Mouse (Mus musculus) ovary, postnatal 36 days (tissue): ENCODE measurements at regions not wholly inside any gene's neighbourhood (a gene's known extent, or its start where the extent isn't known, plus 50 kb on each side); places are given as distances from the start of the nearest gene placed in this dataset.

Source experiments
- DNase-seq: peaks from one replicate; pipeline ENCODE4 v3.0.0; 2022; ENCODE audit warnings: low spot score, mixed read lengths

DNA sequence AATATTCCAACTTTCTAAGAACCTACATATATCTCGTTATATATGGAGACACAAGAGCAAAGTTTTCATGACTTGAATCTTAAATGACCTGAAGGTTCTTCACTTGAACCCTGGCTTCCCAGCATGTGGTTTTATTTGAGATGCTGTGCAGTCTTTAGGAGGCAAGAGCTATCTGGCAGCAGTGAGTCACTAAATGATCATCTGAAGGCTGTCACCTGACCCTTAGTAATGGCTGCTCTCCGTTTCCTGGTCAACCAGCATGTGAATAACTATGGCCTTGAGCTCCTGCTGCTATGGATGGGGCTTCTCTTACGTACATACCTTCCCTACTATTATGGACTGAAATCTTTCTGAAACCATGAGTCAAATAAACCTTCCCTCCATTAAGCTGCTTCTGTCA, 149.8 kb upstream of the Zpld1 start:
- no peak for DNase-seq

- no peak for DNase-seq
Observed at GRCm38 (mm10) chr16:55442821-55443581, 145.2 kb upstream of the Zpld1 start.

DNA sequence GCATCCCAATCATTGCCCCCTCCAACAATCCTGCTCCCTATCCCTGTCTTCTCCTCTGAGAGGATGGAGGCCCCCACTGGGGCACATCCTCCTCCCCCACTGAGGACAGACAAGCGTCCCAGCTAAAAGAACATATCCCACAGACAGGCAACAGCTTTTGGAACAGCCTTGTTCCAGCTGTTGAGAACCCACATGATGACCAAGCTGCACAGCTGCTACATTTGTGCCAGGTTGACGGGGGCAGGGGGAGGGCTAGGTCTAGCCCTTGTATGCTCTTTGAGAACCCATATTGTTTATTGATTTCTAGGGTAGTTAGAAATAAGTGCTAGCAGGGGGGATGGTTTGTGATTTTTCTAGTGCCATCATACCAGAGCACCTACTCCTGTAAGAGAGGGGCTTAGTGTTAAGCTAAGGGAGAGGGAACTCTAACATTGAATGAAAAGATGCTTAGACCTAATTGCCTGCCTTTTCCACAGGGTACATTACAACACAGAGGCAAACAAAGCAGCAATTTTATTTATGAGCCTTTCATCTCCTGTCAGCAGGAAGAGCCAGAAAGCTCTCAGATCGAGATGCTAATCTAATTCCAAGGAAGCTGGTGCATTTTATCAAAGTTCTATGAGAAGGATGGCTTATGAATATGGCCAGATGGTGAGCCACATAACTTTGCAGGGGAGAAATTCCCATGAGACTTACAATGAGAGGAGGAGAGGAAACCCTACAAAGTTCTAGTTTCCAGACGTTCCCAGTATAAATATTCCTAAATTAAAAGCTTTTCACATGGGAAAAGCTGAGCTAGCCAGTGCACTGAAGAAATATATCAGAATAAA, 137.6 kb upstream of the Zpld1 start:
- DNase-seq: no peak

GRCm38 (mm10) chr16:55421569-55422342, 124.0 kb upstream of the Zpld1 start:
- no peak for DNase-seq

- DNase-seq: no peak
Observed at GRCm38 (mm10) chr16:55420876-55421568, 123.2 kb upstream of the Zpld1 start.

GRCm38 (mm10) chr16:55418871-55419270, 121.1 kb upstream of the Zpld1 start:
- no peak for DNase-seq

DNA sequence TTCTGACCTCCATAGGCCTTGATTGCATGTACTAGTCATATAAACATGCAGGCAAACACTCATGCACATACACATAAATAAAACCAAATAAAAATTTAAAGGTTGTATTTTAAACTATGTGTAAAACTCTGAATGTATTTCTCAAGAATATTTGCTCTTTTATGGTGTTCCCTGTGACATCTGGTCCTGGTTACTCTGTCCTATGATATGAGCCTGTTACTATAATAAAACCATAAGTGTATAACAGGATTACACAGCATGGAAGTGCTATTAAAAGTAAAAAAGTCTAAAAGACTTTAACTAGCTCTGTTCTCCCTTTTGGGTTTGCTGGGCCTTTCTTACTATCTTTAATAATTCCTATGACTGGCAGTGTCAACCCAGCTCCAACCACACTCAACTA, 103.0 kb upstream of the Zpld1 start:
- DNase-seq: no peak

DNA sequence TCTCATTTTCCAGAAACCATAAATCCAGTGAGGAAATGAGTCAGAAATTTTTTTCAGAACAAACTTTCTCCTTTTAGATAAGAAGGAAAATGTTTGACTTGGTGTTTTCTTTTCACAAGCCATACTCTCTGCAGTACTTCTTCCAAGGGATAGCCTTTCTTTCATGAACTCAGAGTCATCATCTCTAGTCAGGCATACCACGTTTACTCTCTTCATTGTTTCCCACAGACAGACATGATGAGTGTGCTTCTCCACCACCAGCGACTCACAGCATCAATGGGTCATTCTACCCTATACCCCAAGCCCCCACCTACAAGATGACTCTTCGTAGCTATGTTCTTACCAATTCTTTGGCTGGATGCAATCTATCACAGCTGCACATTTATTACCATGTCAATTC, 97.1 kb upstream of the Zpld1 start:
- no peak for DNase-seq

GRCm38 (mm10) chr16:55390400-55390799, 92.6 kb upstream of the Zpld1 start:
- no peak for DNase-seq

- no peak for DNase-seq
Observed at GRCm38 (mm10) chr16:55379996-55380395, 82.2 kb upstream of the Zpld1 start.

DNA sequence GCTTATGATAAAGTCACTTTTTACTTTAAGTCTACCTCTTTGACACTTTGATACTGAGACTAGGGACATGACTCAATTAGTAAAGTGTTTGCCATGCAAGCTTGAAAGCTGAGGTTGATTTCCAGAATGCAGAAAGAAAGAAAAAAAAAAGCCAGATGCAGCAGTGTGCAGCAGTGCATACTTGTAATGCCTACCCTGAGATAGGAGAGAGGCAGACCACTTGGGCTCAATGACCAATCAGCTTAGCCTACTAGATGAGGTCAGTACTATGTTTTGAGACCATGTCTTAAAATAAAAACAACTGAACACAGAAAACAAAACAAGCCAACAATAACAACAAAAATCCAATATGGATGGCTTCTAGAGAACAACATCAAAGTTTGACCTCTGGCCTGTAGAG, 81.4 kb upstream of the Zpld1 start:
- no peak for DNase-seq

DNA sequence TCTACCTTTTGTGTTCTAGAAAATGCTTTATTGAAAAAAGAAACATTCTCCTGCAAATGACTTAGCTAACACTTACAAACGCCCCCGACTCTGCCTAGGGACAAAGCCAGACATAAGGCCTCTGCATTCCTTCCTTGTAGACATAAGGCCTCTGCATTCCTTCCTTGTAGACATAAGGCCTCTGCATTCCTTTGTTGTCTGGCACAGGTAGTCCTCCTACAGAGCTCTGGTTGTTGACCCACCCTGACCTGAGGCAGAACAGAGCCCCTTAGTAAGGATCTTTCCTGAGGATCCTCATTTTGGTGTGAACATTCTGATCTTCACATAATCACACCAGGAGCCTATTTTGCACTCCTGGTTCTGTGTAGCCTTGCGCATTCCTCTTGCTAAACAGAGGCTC, 80.9 kb upstream of the Zpld1 start:
- no peak for DNase-seq

DNA sequence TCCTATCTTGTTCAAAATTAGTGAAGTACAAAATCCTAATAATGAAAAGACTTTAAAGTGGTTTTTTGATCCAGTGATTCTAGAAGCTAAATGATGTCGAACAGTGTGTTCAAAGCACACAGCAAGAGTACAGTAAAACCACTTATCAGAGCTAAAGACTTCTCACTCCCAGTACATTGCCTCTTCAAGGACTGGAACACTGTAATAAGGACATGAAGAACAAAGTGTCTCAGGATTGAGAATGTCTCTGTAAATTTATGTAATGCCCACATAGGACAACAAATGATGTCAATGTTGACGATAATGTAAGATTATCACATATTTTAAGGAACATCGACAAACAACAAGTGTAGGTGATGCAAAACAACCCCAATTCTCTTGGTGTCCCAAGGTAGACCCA, 78.1 kb upstream of the Zpld1 start:
- no peak for DNase-seq

DNA sequence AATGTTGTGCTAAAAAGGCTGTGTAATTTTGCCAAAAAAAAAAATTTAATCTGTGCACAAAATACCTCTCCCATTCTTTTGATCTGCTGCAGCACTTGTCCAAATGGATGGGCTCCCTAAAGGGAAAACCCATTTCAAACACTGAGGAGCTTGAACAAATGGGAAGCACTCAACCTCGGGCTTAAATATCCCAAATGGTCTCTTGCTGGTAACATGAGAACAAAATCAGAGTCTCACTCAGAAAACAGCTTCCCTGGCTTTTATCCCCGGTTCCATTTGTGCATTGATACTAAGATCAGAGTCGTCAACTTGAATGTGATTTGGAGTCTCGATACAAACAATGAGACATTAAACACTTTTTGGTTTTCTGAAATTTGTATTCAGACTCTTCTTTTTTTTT, 59.9 kb upstream of the Zpld1 start:
- DNase-seq: no peak

DNA sequence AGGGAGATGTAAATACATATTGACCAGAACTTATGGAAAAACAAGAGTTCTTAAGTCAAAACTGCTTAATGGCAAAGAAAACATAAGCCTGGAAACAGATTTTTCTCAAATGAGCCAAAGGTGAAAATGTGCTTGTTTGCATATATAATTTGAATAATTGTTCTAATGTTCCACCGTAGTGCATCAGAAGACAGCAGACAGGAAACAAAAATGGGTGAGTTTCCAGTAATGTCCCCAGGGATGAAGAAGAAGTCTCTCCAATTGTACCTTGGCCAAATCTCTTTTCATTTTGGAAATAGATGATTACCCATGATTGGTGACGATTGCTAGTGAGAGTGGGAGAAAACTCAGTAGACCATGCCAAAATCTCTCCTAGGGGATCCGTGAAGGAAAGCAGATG, 58.3 kb upstream of the Zpld1 start:
- no peak for DNase-seq
